Mouse (Mus musculus) brain, embryonic 14.5 days (tissue): ENCODE results near the gene Cyth3.

Experiments used
- CTCF ChIP-seq: fragments of 200-500 bp; IDR thresholded peaks from 2 replicates; pipeline ENCODE4 v1.5.1; 2012; ENCODE audit warnings: inconsistent platforms, mild to moderate bottlenecking, moderate library complexity, borderline replicate concordance; ENCODE audit not compliant: insufficient read depth, insufficient read length; ENCODE audit errors: extremely low read depth
- POLR2A ChIP-seq: fragments of 200-500 bp; IDR thresholded peaks from 2 replicates; pipeline ENCODE4 v1.6.1; 2012; ENCODE audit warnings: mild to moderate bottlenecking, inconsistent platforms, borderline replicate concordance; ENCODE audit not compliant: poor library complexity, insufficient read depth, insufficient read length, severe bottlenecking; ENCODE audit errors: extremely low read depth

- TF ChIP-seq POLR2A, result no peak
- no peak for TF ChIP-seq CTCF
These were observed 9.0 kb upstream of the Cyth3 start for GRCm38 (mm10) chr5:143613265-143613664.
